Mouse (Mus musculus): ENCODE measurements at regions not wholly inside any gene's neighbourhood (a gene's known extent, or its start where the extent isn't known, plus 50 kb on each side); places are given as distances from the start of the nearest gene placed in this dataset.
A peak's percentile ranks its signal among the peaks of the same experiment; 100 is the strongest.

DNA sequence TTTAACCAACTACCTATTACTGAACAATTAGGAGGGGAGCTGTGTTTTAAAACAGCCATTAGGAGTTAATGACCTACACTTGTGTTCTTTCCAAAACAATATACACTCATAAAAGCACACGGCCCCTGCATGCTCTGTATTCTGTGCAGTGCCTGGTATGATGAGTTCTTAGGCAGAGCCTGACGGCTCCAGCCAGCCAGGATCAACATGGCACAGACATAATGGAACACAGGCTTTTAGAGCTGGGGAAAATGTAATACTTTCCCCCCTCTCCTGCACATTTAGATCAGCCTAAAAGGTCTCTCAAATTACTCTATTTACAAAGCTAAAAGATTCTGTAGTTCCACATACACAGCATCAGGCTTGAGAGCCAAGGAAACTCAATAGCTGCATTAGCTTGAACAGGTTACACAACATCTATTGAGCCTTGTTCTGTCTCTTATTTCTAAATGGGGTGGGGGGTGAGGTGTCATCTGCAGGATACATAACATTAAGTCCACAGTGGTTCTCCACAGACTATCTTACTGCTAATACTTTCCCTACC, 250.1 kb downstream of the Dcdc2c start:
- Histone ChIP-seq H3K4me3 (replicated peaks; ENCODE audit: low read depth, low read length) (no peak overlapping the region), H3K27ac (no peak overlapping the region), H3K4me1 (replicated peaks; ENCODE audit: insufficient read depth, low read length) (no peaks in the 10 kb centered on the region), H3K4me2 (ENCODE audit: low read length) (no peak overlapping the region), H3K36me3 (ENCODE audit: insufficient read depth, low read length) (no peaks in the 10 kb centered on the region), H3K9ac (ENCODE audit: low read depth, low read length) (no peak overlapping the region), H3K27me3 (ENCODE audit: insufficient read depth, low read length) (no peaks in the 10 kb centered on the region), H3K9me3 (replicated peaks; ENCODE audit: low read length) (no peaks in the 10 kb centered on the region)
- no peak for TF ChIP-seq CTCF (IDR thresholded peaks at IDR 0.05; ENCODE audit: low read depth)
- DNase-seq (ENCODE audit: low spot score) (no peak), ATAC-seq (replicated peaks; ENCODE audit: low FRiP score, low read depth) (no peak)
- WGBS: 46% methylated on average over 2 of the region's 2 CpGs

DNA sequence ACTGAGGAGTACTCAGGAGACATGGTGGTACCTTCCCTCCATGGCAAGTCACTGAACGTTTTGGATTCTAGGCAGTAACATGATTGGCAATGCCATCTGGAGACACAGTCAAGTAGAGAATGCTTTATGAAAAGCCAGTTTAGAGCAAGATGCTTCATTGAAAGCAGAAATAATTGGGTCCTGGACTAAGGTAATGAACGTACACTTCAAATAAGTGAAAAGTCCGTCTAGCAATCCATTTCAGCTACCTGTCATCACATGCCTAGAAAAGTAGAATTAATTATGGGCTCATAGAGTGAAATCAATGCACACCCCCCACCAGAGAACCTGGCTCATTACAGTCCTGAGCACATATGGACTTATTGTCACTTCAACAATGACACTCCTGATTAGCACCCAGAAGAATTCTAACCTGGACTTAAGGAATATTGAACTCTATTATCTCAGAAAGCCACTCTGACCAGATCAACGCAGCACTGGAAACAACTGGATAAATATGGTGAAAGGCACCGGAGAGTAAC, 263.8 kb downstream of the Dcdc2c start:
- no peak overlapping the region for H3K27ac ChIP-seq
- DNase-seq (ENCODE audit: low spot score) (no peak), ATAC-seq (replicated peaks; ENCODE audit: low FRiP score, low read depth) (no peak)
- no peak overlapping the region for H3K4me2 ChIP-seq (ENCODE audit: low read length)
- H3K9ac ChIP-seq (ENCODE audit: low read depth, low read length): no peak overlapping the region
- H3K4me1 ChIP-seq (replicated peaks; ENCODE audit: insufficient read depth, low read length): no peaks in the 10 kb centered on the region
- no peaks in the 10 kb centered on the region for H3K9me3 ChIP-seq (replicated peaks; ENCODE audit: low read length)
- no peak for TF ChIP-seq CTCF (IDR thresholded peaks at IDR 0.05; ENCODE audit: low read depth)
- WGBS: 81% methylated on average over 5 of the region's 5 CpGs
- no peaks in the 10 kb centered on the region for H3K27me3 ChIP-seq (ENCODE audit: insufficient read depth, low read length)
- no peak overlapping the region for H3K4me3 ChIP-seq (replicated peaks; ENCODE audit: low read depth, low read length)
- H3K36me3 ChIP-seq (ENCODE audit: insufficient read depth, low read length): no peaks in the 10 kb centered on the region

DNA sequence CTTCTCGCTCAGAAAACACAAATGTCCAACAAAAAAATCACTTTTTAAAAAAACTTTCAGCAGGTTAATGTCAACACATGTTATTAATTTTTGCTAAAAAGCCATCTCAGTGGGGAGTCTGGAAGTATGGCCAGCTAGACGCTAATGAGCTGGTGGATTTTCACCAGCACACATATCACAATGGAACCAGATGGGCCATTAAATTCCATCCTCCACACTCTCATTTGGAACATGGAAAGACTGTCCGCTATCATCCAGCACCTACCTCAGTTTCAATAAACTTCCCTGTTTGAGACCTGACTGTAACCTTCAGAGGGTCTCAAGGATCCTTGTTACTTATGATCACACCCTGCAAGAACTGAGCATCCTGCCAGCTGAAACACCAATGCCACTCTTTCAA, 296.7 kb downstream of the Dcdc2c start:
- H3K4me1 ChIP-seq (replicated peaks; ENCODE audit: insufficient read depth, low read length): no peaks in the 10 kb centered on the region
- H3K36me3 ChIP-seq (ENCODE audit: insufficient read depth, low read length): no peaks in the 10 kb centered on the region
- WGBS: 83% methylated on average over 3 of the region's 3 CpGs
- no peak overlapping the region for H3K4me2 ChIP-seq (ENCODE audit: low read length)
- no peaks in the 10 kb centered on the region for H3K27me3 ChIP-seq (ENCODE audit: insufficient read depth, low read length)
- DNase-seq (ENCODE audit: low spot score) (no peak), ATAC-seq (replicated peaks; ENCODE audit: low FRiP score, low read depth) (no peak)
- H3K9ac ChIP-seq (ENCODE audit: low read depth, low read length): no peak overlapping the region
- H3K9me3 ChIP-seq (replicated peaks; ENCODE audit: low read length): no peaks in the 10 kb centered on the region
- H3K27ac ChIP-seq: no peak overlapping the region
- TF ChIP-seq CTCF (IDR thresholded peaks at IDR 0.05; ENCODE audit: low read depth): no peak
- no peak overlapping the region for H3K4me3 ChIP-seq (replicated peaks; ENCODE audit: low read depth, low read length)

DNA sequence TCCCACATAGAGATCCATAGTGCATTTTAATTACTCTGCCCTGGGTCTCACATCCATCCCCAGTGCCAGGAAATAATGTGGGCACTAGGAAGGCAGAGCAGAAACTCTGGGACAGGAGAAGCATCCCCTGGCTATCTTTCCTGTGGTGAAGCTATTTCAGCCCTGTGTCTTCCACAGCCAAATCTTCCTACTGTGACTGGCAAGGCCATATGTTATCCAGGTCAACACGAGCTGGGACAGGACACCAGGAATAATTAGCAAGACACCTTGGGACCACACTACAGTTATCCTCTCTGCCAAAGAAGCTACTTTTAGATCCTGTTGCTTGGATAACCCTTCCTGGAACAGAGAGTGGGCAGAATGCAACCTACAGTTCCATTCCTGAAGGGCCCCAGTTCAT, 301.7 kb downstream of the Dcdc2c start:
- ATAC-seq (replicated peaks; ENCODE audit: low FRiP score, low read depth) (no peak), DNase-seq (ENCODE audit: low spot score) (no peak)
- Histone ChIP-seq H3K4me1 (replicated peaks; ENCODE audit: insufficient read depth, low read length) (no peaks in the 10 kb centered on the region), H3K27ac (no peak overlapping the region), H3K9ac (ENCODE audit: low read depth, low read length) (no peak overlapping the region), H3K9me3 (replicated peaks; ENCODE audit: low read length) (no peaks in the 10 kb centered on the region), H3K4me2 (ENCODE audit: low read length) (no peak overlapping the region), H3K27me3 (ENCODE audit: insufficient read depth, low read length) (no peaks in the 10 kb centered on the region), H3K4me3 (replicated peaks; ENCODE audit: low read depth, low read length) (no peak overlapping the region), H3K36me3 (ENCODE audit: insufficient read depth, low read length) (no peaks in the 10 kb centered on the region)
- WGBS: 58% methylated on average over 1 of the region's 1 CpGs
- TF ChIP-seq CTCF (IDR thresholded peaks at IDR 0.05; ENCODE audit: low read depth): no peak

- Histone ChIP-seq H3K27me3 (ENCODE audit: insufficient read depth, low read length) (no peaks in the 10 kb centered on the region), H3K9ac (ENCODE audit: low read depth, low read length) (no peak overlapping the region), H3K36me3 (ENCODE audit: insufficient read depth, low read length) (no peaks in the 10 kb centered on the region), H3K4me1 (replicated peaks; ENCODE audit: insufficient read depth, low read length) (no peaks in the 10 kb centered on the region), H3K4me2 (ENCODE audit: low read length) (no peak overlapping the region), H3K9me3 (replicated peaks; ENCODE audit: low read length) (no peaks in the 10 kb centered on the region), H3K27ac (no peak overlapping the region), H3K4me3 (replicated peaks; ENCODE audit: low read depth, low read length) (no peak overlapping the region)
- WGBS: 58% methylated on average over 3 of the region's 3 CpGs
- peak; percentile 76 for TF ChIP-seq CTCF (IDR thresholded peaks at IDR 0.05; ENCODE audit: low read depth)
- ATAC-seq (replicated peaks; ENCODE audit: low FRiP score, low read depth) (no peak), DNase-seq (ENCODE audit: low spot score) (peak; percentile 37)
Observed at GRCm38 (mm10) chr12:28248749-28249148, 303.4 kb downstream of the Dcdc2c start.

DNA sequence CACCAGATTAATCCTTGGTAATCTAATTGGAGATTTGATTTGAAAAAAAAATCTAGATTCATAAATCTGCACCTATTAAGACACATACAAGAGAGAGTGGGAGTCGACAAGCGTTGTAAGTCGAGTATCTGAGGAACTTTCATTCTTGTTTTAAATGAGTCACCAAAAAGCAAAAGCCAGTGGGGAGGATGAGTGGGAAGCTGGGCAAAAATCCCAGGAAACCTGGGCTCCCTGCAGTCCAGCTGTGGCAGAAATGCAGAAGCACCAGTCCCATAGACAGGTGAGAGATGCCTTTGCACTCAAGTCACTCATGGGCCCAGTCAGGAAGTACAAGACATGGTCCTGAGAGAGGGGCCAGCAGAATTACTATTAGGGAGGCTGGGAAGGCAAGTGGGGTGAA, 303.9 kb downstream of the Dcdc2c start:
- no peak for TF ChIP-seq CTCF (IDR thresholded peaks at IDR 0.05; ENCODE audit: low read depth)
- ATAC-seq (replicated peaks; ENCODE audit: low FRiP score, low read depth): no peak
- no peaks in the 10 kb centered on the region for H3K27me3 ChIP-seq (ENCODE audit: insufficient read depth, low read length)
- H3K27ac ChIP-seq: no peak overlapping the region
- no peaks in the 10 kb centered on the region for H3K9me3 ChIP-seq (replicated peaks; ENCODE audit: low read length)
- no peak overlapping the region for H3K4me3 ChIP-seq (replicated peaks; ENCODE audit: low read depth, low read length)
- DNase-seq (ENCODE audit: low spot score): no peak
- H3K4me1 ChIP-seq (replicated peaks; ENCODE audit: insufficient read depth, low read length): no peaks in the 10 kb centered on the region
- no peak overlapping the region for H3K9ac ChIP-seq (ENCODE audit: low read depth, low read length)
- no peaks in the 10 kb centered on the region for H3K36me3 ChIP-seq (ENCODE audit: insufficient read depth, low read length)
- H3K4me2 ChIP-seq (ENCODE audit: low read length): no peak overlapping the region
- WGBS: 85% methylated on average over 3 of the region's 3 CpGs

DNA sequence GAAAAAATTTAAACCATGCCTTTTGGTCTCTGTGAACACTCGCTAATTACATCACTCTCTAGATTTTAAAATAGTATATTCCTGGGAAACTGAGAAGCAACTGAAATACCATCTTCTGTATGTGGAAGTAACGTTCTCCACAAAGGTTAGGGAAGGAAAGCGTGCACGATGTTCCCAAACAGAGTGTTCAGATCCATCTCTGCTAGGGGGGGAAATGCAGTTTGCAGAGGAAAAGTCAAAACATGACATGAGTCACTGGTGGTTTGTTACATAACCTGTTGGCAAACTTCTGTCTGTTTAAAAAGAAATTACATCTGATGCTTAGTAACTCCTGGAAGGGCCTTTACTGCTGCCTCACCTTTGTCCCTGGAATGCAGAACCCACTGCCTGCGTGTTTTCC, 314.2 kb downstream of the Dcdc2c start:
- WGBS: 83% methylated on average over 5 of the region's 5 CpGs

More for the DNA sequence above, 314.2 kb downstream of the Dcdc2c start:
- no peak overlapping the region for H3K27ac ChIP-seq
- no peaks in the 10 kb centered on the region for H3K36me3 ChIP-seq (ENCODE audit: insufficient read depth, low read length)
- no peak for DNase-seq (ENCODE audit: low spot score)
- ATAC-seq (replicated peaks; ENCODE audit: low FRiP score, low read depth): no peak
- H3K4me3 ChIP-seq (replicated peaks; ENCODE audit: low read depth, low read length): no peak overlapping the region
- no peak overlapping the region for H3K9ac ChIP-seq (ENCODE audit: low read depth, low read length)
- no peak overlapping the region for H3K4me2 ChIP-seq (ENCODE audit: low read length)
- H3K4me1 ChIP-seq (replicated peaks; ENCODE audit: insufficient read depth, low read length): no peaks in the 10 kb centered on the region
- no peak for TF ChIP-seq CTCF (IDR thresholded peaks at IDR 0.05; ENCODE audit: low read depth)
- H3K9me3 ChIP-seq (replicated peaks; ENCODE audit: low read length): no peaks in the 10 kb centered on the region
- H3K27me3 ChIP-seq (ENCODE audit: insufficient read depth, low read length): no peaks in the 10 kb centered on the region
